Mouse (Mus musculus) E14TG2a.4 (cell line): Measurements from ENCODE around the gene BC048507.
"Not testable (repeated sequence)": the region's sequence is repeated elsewhere in the genome, so short reads cannot be mapped to it uniquely, and the experiment has no call there.

Source experiments
- H3K27me3 ChIP-seq: 2 replicates; pipeline ENCODE4 v1.6.1; 2014; ENCODE audit warnings: low read length, control low read depth; ENCODE audit not compliant: insufficient read depth
- H3K36me3 ChIP-seq: 2 replicates; pipeline ENCODE4 v1.6.1; 2014; ENCODE audit warnings: low read length, control low read depth; ENCODE audit not compliant: insufficient read depth
- H3K4me1 ChIP-seq: replicated peaks from 2 replicates; pipeline ENCODE4 v1.6.1; 2014; ENCODE audit warnings: low read depth, low read length, control low read depth
- H3K4me3 ChIP-seq: replicated peaks from 2 replicates; pipeline ENCODE4 v1.5.1; 2014; ENCODE audit warnings: mild to moderate bottlenecking, low read length
- H3K9me3 ChIP-seq: 2 replicates; pipeline ENCODE4 v1.6.1; 2014; ENCODE audit warnings: low read length, control low read depth
- CTCF ChIP-seq: conservative IDR thresholded peaks from 2 replicates; pipeline ENCODE4 v1.5.1; 2014; ENCODE audit warnings: low read length
- NANOG ChIP-seq: IDR thresholded peaks from 2 replicates; pipeline ENCODE4 v1.6.1; 2014; ENCODE audit warnings: borderline replicate concordance, low read length, mixed read lengths
- POU5F1 ChIP-seq: IDR thresholded peaks from 2 replicates; pipeline ENCODE4 v1.6.1; 2014; ENCODE audit warnings: low read length, borderline replicate concordance

The BC048507 gene

GRCm38 (mm10) chr13:67850361-67850760 is 12.8 kb upstream of the BC048507 start:
- Histone ChIP-seq H3K4me1 (peaks cover 71% of the 10 kb centered on the region), H3K36me3 (no peaks in the 10 kb centered on the region)
- TF ChIP-seq POU5F1, result no peak
- TF ChIP-seq CTCF, result no peak
- no peak for TF ChIP-seq NANOG

GRCm38 (mm10) chr13:67853130-67853529 is 10.0 kb upstream of the BC048507 start:
- Histone ChIP-seq H3K9me3 (no peaks in the 10 kb centered on the region), H3K27me3 (no peaks in the 10 kb centered on the region), H3K36me3 (no peaks in the 10 kb centered on the region), H3K4me3 (no peak overlapping the region), H3K4me1 (peaks cover 68% of the 10 kb centered on the region)
- TF ChIP-seq NANOG, result no peak
- no peak for TF ChIP-seq CTCF

More at GRCm38 (mm10) chr13:67850361-67850760, 12.8 kb upstream of the BC048507 start:
- Histone ChIP-seq H3K4me3 (no peak overlapping the region), H3K27me3 (no peaks in the 10 kb centered on the region), H3K9me3 (no peaks in the 10 kb centered on the region)

- Histone ChIP-seq H3K4me1 (peaks cover 66% of the 10 kb centered on the region), H3K27me3 (no peaks in the 10 kb centered on the region), H3K9me3 (no peaks in the 10 kb centered on the region), H3K4me3 (no peak overlapping the region), H3K36me3 (no peaks in the 10 kb centered on the region)
- TF ChIP-seq NANOG (no peak), POU5F1 (no peak), CTCF (no peak)
Observed at GRCm38 (mm10) chr13:67853983-67854382, 9.1 kb upstream of the BC048507 start.

- Histone ChIP-seq H3K27me3 (peaks cover 5% of the 10 kb centered on the region; the same call in 1 of the 2 replicates), H3K4me1 (peaks cover 52% of the 10 kb centered on the region), H3K9me3 (no peaks in the 10 kb centered on the region), H3K36me3 (no peaks in the 10 kb centered on the region), H3K4me3 (no peak overlapping the region)
- TF ChIP-seq CTCF (no peak), POU5F1 (peak; percentile 21; the same call in 1 of the 2 replicates)
Observed at GRCm38 (mm10) chr13:67857317-67857716, 5.8 kb upstream of the BC048507 start.

- H3K36me3 ChIP-seq, result no peaks in the 10 kb centered on the region
- no peak for TF ChIP-seq NANOG
- no peak; the same call in 1 of the 2 replicates for TF ChIP-seq CTCF
- TF ChIP-seq POU5F1, result no peak
- H3K4me3 ChIP-seq, result peak overlapping the region; percentile 70; the same call in 1 of the 2 replicates
- peaks cover 38% of the 10 kb centered on the region for H3K4me1 ChIP-seq
- peaks cover 16% of the 10 kb centered on the region for H3K27me3 ChIP-seq
- no peaks in the 10 kb centered on the region for H3K9me3 ChIP-seq
Observed at GRCm38 (mm10) chr13:67862508-67862907, 618 bp upstream of the BC048507 start.

- TF ChIP-seq CTCF (no peak), NANOG (no peak), POU5F1 (no peak)
- H3K4me3 ChIP-seq, result no peak overlapping the region
- no peaks in the 10 kb centered on the region for H3K36me3 ChIP-seq
- H3K27me3 ChIP-seq, result peaks cover 19% of the 10 kb centered on the region
- H3K4me1 ChIP-seq, result peaks cover 18% of the 10 kb centered on the region
- no peaks in the 10 kb centered on the region for H3K9me3 ChIP-seq
Observed at GRCm38 (mm10) chr13:67864764-67865350, 1.7 kb downstream of the BC048507 start.

GRCm38 (mm10) chr13:67867899-67868298 is 4.8 kb downstream of the BC048507 start:
- TF ChIP-seq CTCF (peak; percentile 78), POU5F1 (no peak)
- no peaks in the 10 kb centered on the region for H3K36me3 ChIP-seq
- no peak overlapping the region for H3K4me3 ChIP-seq

GRCm38 (mm10) chr13:67876049-67876698 is 13.0 kb downstream of the BC048507 start:
- not testable (repeated sequence) for H3K4me3 ChIP-seq, H3K9me3 ChIP-seq

More at GRCm38 (mm10) chr13:67867899-67868298, 4.8 kb downstream of the BC048507 start:
- Histone ChIP-seq H3K9me3 (no peaks in the 10 kb centered on the region), H3K27me3 (peaks cover 10% of the 10 kb centered on the region), H3K4me1 (peaks cover 10% of the 10 kb centered on the region)

More at GRCm38 (mm10) chr13:67876049-67876698, 13.0 kb downstream of the BC048507 start:
- not testable (repeated sequence) for H3K4me1 ChIP-seq, H3K36me3 ChIP-seq, H3K27me3 ChIP-seq
